In genomic region chr10:21039046-21039445, GRCm38 (mm10) we compare ENCODE assay signal across 10 mouse cellular contexts.
"Had no signal": no experiment of that assay in that cellular context is flagged by ENCODE, and none has a peak within 500 bp of the region (broad histone marks: within the 10 kb centered on the region; RNA-seq: fewer than 3 reads in every experiment).

No protein-coding gene starts in this region.

- DNase-seq: lung, adult 18-20 months; lung, embryonic 14.5 days; lung, postnatal 10 days; lung, postnatal 4 days; midbrain, embryonic 14.5 days; retina, postnatal 1 day; right cerebral cortex, adult 18-20 months; right cerebral cortex, postnatal 25 days; right cerebral cortex, postnatal 4 days; spleen, adult 18-20 months had no signal
